Mouse (Mus musculus): ENCODE measurements around the gene Lexm.

The Lexm gene

DNA sequence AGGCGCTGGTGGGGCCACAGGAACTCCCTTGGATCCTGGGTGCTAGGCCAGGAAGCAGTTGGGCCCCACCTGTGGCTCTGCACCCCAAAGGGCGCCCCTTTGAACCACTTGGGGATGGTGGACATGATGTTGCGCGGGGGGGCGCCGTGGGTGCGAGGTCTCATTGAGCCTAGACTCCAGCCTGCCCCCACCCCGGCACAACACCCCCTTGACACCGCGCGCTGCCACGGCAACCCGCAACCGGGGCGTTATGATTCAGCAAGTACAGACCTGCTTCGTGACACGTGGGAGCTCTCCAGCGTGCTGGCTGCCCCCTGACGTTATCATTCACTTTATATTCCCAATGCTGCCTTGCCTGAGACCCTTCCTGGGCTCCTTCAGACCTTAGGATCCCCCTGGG lies at the start of gene Lexm:
Gene Lexm, minus strand, starts transcription at position 186 of the 400 bp plus-strand sequence.
- DNase-seq (ENCODE audit: low spot score), result no peak

DNA sequence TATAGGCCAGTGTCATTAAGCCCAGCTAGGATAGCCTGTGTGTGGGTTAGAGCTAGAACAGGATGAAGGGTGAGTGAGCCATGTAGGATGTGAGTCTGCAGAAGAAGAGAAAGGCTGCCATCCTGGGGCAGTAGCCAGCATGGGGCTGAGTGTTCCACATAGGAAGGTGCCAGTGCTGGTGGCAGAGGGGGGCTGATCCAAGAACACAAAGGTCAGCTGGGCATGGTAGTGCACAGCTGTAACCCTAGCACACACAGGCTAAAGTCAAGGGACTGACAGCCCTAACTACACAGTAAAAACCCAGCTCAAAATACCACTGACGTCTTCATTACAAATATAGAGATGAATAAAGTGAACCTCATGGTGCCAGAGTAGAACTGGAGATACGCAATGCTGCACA lies 49.5 kb upstream of the Lexm start:
- DNase-seq (ENCODE audit: low spot score), result no peak

DNA sequence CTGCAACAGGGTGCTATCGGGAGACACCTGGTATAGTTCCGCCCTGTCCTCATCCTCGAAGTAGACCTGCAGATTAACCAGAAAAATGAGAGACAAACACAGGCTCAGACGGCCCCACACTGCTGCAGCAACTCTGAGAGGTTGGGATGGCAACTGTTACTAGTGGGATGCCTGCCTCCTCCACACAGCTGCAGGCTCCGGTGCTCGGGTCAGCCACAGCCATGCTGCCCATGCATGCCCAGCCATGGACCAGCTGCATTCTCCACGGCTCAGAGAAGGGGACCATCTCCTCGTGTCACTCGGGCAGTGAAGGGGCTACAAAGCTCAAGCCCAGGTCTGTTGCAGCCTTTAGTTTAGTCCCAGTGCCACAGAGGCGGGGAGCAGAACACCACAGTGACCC lies 48.6 kb upstream of the Lexm start:
- no peak for DNase-seq (ENCODE audit: low spot score)

DNA sequence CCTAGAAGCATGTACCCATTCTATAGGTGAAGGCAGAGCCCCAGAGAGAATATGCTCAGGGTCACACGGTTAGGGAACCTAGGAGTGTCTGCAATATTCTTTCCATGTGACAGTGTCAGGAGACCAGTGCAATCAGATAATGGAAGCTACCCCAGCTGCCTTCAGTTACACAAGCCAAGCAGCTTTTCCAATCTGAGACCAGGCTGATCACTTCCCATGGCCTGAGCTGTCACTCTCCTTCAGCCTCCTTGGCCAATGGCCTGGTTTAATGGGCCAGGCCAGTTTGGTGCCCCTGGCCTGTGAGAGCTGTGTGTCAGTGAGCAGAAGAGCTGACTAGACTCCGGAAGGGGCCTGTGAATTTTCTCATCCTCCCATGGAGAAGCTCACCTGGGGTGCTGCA lies 48.2 kb upstream of the Lexm start:
- peak; percentile 63 for DNase-seq (ENCODE audit: low spot score)

DNA sequence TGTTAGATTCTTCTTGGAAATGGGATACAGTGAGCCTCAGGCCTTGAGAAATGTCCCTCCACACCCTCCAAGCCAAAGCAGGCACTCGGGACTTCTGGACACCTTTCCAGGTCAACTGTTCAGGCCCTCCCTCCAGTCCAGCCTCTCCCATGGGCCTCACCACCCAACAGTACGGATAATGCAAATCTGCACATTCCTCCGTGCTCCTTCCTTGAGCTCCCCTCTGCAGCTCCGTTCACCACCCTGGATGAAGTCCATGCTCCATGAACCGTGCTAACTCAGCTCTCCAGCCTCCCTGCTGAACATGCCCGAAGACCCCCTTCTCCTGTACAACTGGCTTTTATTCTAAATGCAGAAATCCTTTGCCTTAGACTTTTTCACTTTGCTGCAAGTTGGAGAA lies 47.7 kb upstream of the Lexm start:
- no peak for DNase-seq (ENCODE audit: low spot score)

DNA sequence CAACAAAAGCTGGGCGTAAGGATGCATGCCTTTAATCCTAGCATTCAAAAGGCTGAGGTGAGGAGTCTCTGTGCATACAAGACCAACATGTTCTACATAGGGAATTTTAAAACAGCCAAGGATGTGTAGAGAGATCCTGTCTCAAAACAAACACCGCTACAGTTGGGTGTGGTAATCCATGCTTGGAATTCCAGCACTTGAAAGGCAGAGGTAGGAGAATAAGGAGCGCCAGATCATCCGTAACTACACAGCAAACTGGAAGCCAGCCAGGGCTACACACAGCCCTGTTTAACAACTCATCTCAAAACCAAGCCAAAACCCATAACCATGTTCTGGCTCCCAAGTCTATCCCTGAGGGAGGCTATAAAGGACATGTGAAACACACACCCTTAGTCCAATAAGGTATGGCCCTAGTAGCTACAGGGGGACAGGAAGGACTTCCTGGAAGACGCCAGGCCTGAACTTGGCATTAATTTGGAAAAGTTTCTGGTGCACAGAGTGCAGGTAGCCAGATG lies 47.0 kb upstream of the Lexm start:
- DNase-seq (ENCODE audit: low spot score), result no peak

DNA sequence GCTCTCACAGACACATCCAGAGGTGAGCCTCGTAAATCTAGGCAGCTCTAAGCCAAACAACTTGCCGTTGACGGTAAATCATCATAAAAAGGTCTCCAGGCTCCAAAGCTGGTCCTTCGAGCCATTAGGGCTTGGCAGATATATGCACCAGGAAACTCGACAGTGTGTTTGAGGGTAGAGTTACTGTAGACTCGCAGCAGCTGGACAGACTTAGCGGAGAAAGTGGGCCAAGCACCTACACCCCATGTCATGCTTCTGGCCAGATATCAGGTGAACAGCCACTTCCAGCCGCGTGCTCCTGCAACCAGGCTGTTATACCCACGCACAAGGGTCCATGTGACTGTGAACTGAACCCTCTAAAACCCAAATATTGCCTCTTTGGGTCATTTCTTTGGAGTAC lies 38.6 kb upstream of the Lexm start:
- no peak for DNase-seq (ENCODE audit: low spot score)

DNA sequence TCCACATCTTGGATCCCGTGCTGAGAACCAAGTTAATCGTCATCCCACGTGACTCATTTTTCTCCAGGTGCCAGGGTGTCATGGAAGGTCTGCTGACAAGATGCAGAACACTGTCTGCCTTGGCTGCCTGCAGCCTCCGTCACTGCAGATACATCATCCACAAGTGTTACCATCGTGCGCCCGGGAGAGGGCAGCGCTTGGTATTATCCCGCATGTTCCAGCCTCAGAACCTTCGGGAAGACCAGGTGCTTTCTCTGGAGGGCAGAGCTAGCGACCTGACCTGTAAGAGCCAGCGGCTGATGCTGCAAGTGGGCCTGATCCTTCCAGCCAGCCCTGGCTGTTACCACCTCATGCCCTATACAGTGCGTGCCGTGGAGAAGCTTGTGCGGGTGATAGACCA lies 36.0 kb upstream of the Lexm start:
- no peak for DNase-seq (ENCODE audit: low spot score)

DNA sequence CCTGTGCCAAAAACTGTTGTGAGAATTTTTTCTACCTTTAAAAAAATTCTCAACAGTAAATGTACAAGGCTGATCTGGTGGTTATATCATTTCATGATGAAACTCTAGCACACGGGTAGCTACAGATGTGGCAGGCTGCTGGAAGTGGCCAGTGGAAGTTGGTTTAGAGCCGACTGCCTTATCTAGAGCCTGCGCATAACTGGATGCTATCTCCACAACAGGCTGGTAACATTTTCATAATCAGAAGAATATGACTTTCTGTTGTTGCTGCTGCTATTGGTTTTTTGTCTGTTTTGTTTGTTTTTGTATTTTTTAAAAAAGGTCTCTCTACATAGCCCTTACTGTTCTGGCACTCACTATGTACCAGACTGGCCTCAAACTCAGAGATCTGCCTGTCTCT lies 35.5 kb upstream of the Lexm start:
- DNase-seq (ENCODE audit: low spot score), result no peak

DNA sequence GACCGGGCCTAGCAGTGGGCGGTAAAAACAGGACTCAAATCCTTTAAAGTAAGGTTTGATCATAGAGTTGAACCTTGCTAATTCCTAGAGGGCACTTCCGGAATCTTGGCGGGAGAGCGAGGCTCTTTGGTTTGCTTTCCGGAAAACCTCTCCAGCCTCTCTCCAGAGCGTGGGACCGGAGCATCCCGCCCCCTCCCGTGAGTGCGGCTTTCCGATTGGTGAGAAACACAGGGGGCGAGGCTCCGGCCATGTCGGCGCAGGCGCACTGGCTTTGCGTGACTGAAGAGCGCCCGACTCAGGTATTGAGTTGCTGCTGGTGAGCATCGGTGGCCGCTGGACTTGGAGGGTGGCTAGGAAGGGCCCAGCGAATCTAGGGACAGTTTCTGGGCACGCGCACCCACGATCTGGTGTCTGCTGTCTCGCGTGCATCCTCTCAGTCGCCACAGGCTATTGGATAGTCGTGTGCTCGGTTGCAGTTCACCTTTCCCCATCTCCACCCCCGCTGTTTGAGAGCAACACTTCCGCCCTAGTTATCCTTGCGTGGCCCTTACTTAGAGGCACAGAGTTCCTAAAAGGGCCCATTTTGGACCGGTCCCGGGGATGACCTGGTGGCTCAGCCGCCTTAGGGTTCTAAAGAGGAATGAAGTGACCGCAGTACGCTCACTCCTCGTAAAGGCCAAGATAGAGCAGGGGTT lies 33.9 kb upstream of the Lexm start, which contains the start of gene Pars2:
Gene Pars2, plus strand, starts transcription at position 237 of the 695 bp plus-strand sequence.
- peak; percentile 97 for DNase-seq (ENCODE audit: low spot score)

DNA sequence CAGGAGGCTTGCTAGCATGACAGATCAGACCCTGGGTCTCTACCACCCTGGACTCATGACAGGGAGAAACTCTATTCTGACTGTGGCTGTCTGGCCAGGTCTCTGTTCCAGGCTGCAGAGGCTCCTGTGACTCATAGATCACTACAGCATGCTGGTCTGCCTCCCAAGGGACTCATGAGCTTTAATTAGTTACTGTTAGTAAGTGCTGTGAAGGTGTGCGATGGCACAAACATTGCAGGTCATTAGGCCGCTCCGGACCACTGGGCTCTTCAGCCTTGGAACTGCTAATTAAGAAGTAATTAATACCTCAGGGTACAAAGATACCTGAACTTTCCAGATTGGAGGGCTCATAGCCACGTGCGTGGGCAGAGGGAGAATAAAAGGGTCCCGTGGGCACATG lies 30.1 kb upstream of the Lexm start:
- DNase-seq (ENCODE audit: low spot score), result no peak

DNA sequence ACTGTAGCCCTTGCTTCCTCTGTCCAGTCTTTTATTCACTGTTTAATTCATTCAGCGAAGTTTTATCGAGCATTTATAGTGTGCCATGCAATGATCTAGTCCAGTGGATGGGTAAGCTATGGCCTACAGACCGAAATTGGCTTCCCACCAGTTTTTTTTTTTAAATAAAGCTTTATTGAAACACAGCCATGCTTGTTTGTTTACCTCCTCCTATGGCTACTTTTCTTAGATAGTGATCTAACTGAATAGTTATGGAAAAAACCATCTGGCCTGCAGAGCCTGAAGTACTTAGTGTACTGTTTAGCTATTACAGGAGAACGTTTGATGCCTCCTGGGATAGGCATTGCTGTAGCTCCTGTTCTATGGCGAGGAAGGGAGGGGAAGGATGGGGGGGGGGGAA lies 28.8 kb upstream of the Lexm start:
- DNase-seq (ENCODE audit: low spot score), result no peak

DNA sequence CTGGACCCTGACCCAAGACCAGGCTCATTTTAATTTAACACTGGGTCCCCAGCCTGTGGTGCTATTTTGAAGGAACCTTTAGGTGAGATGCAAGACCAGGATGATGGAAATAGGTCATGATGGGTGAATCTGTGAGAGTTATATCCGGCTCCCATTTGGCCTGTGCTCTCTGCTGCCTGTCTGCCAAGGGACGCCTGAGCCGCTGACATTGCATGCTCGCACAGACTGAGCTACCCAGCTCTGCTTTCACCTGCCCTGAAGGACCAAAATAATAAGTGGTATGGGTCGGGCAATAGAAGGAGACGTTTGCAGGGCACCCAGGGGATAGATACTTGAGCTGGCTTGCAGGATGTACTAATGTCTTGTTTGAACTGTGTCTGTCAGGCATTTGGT lies 27.2 kb upstream of the Lexm start:
- no peak for DNase-seq (ENCODE audit: low spot score)

DNA sequence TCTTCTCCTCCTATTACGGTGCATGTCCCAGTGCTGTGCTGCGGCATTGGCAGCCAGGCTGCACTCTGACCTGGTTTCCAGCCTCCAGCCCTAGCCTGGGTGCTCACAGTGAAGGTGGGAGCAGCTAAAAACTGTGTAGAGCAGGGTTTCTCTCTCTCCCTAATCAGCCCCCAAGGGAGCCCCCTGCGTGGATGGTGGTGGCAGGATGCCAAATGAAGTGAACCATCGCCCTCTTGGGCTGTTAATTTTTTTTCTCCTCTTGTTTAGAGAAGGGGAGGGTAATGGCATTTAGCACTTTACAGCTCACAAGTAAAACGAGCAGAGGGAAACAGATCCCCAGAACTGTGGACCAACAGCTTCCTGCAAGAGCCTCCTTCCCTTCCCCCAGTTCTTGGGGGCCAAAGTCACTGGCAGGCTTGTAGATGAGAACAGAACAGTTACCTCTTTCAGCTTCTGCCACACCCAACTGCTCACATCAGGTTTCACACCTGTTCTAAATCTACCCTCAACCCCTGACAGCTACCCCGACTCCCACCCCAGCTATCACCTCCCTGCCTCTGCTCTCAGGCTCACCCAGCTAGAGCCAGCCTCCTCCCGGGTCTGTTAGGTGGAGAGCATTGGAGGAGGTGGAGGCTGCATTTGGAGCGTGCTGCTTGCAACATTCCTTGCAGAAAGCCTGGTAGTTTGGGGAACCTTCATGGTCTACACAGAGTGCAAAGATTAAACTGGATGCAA lies 26.6 kb upstream of the Lexm start:
- DNase-seq (ENCODE audit: low spot score), result peak; percentile 37

DNA sequence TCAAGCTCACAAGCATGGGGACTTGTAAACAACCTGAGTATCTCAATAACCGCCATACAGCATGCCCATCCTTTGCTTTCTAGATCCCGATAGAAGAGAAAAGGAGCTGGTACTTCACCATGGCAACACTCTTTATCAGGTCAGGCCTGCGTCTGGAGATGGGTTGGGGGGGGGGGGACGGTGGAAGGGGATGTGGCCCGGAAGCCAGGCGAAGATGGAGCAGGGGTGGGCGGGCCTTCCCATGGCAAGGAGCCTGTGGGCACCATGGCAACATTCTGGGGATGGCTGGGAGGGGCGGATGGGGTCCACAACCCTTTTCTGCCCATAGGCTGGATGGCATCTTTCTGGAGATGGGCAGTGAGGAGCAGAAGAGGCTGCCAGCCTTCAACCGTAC lies 17.0 kb upstream of the Lexm start:
- no peak for DNase-seq (ENCODE audit: low spot score)

DNA sequence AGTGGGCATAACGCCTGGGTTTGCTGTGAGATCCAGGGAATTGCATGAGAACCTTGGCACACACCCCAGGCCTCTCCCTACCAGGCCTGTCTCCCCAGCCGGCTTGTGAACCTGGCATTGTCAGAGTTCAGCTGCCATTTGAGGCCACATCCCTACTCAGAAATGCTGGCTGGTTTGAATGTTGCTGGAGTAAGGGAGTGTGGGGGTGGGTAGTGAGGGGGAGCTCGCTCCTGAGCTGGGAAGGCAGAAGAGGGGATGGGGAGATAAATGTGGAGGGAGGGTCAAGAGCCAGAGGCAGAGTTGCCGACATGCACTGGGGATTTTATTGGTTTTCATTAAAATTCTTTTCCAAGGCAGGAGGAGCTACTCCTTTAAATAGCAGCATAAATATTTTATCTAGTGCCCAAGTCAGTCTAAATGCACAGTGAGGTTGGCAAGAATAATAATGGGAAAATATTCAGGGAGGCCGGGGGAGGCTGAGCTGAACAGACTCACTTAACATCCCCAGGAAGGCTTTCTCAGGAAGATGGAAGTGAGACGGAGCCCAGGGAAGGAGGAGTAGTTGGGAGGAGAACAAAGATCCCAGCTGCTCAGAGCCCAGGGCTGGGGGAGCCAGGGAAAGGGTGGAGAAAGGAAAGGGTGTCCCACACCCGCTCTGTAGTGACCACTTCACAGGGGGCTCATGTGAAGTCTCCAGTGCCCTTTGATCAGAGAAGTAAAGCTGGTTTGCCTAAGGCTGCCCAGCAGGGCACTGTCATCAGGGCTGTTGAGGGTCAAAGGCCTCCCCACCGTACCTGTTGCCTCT lies 16.4 kb upstream of the Lexm start:
- peak; percentile 55 for DNase-seq (ENCODE audit: low spot score)

DNA sequence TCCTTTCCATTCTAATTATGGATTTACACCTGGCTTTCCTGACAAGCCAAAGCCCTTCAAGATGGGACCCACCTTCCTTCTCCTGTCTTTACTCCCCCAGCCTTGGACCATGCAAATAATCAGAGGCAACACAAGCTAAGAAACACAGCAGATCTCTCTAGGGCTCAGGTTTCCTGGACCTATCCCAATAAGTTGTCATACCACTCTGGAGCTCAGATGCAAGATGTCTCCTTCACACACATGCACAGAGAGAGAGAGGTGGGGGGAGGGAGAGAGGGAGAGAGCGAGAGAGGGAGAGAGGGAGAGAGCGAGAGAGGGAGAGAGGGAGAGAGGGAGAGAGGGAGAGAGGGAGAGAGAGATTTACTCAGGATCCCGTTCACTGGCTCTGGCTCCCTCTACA lies 15.3 kb upstream of the Lexm start:
- DNase-seq (ENCODE audit: low spot score), result no peak

DNA sequence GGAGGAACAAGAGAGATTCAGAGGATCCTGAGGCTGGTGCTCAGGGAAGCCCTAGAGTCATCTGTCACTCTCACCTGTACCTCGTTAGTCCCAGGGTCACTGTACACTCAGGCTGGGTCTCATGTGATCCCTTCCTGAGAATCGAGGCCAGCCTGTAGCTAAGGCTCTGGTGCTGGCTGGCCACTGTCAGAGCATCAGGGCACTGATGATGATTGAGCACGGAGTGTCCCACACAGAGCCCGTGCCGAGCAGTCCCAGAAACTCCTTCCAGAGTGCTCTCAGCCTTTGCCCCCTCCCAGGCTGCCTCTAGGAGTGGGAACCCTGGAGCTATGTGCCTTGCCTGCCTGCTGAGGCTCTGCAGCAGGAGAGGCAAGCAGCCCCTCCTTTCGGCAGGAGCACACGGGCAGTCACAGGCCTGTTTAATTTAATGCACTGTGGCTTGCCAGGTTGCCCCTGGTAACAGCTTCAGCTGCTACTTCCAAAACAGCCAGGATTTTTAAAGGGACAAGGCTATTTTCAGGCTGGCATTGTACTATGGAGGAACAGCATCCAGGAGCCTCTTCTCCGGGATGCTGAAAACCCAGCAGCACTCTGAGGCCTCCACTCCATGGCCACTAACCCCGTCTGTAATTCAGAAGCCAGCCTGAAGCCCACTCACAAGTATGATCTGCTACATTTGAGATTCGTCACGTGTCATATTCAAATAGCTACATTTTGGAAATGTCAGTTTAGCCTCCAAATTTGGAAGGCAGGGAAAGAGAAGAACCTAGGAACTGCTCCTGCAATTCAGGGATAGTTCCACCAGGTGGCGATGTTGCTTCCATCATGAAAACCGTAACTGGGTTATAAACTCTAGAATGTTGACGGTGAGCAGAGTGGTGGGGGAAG lies 13.5 kb upstream of the Lexm start:
- peak; percentile 75 for DNase-seq (ENCODE audit: low spot score)

DNA sequence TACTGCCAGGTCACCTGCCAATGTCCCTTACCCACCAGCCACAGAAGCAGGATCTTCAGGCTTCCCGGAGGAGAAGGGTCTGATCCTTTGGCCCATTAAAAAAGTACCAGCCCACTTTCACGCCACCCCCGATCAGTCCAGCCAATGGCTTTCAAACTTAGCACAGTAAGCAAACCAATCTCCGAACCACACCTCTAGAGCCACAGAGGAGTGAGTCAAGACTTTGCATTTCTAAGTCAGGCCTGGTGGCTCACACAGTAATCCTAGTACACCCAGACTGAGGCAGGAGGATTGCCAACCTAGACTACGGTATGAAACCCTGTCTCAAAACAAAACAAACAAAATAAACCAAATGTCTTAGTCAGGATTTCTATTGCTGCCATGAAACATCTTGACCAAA lies 12.3 kb upstream of the Lexm start:
- DNase-seq (ENCODE audit: low spot score), result no peak

DNA sequence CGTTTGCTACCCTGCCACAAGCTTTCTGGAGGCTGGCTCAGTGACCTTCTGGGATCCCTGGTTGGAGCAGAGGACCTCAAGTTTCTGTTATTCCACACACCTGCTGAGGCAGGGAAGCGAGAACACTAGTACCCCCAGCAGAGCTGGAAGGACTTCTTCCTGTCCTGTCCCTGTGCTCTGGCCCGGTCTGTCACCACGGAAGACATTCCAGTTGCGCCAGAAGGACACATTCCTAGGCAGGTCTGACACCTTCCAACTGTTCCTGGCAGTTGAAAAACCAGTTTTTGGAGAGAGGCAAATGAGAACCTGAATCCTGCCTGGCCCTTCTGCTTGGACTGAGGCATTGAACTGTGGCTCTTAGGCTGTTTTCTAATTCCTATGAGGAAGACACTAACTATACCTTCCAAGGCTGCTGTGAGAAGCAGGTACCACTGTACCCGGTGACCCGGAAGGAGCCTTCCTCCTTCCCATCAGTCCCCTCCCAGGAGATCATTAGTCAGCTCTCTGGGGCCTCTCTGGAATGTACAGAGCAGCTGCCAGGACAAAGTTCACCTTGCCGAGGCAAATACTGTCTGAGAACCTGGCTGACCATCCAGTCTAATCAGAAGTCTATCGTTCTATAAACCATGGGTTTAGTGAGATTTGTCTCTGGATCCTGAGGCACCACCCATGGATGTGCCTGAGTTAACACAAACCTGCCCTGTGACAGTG lies 11.8 kb upstream of the Lexm start:
- no peak for DNase-seq (ENCODE audit: low spot score)

DNA sequence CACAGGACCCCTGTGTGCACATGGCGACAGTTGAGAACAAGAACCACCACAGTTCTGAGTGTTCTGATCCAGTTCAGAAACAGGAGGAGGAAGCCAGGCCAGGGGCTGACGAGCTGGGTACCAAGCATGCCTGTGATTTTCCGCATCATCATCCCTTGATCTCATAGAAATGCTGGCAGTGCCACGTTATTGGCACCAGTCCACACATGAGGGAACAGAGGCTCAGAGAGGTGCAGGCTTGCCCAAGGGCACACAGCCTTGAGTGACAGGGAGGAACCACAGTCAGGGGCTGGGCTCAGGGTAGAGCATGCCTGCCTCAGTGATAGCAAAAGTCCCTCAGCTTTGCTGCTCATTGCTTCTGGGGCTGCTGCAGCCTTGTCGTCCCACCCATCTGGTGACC lies 10.8 kb upstream of the Lexm start:
- DNase-seq (ENCODE audit: low spot score), result no peak

Measured in adipocyte (in vitro differentiated cells).